Mouse (Mus musculus): ENCODE results near the gene Wfs1. TPM values are rescaled to one million over a fixed set of nuclear protein-coding genes. Genes with fewer than 3 reads are reported as not detected.
"Not testable (repeated sequence)": the region's sequence is repeated elsewhere in the genome, so short reads cannot be mapped to it uniquely, and the experiment has no call there.

Wfs1 gene
- polyA plus RNA-seq, 1 experiment: 0.02 TPM

DNA sequence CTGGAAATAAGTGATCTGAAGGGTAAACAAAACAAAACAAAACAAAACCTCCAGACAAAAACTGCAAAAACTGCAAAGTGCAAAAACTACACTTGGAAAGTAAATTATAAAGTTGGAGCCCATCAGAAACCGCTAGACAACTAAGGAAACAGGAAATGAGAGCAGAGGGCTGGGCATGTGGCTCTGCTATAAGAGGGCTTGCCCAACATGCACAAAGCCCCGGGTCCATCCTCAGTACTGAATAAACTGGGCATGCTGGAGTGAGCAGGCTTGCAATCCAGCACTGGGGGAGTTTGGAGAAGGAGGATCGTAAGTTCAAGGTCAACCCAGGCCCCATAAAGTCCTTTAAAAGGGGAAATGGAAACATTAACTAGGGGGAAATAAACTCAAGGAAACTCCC is 28.2 kb upstream of the Wfs1 start:
- H3K27me3 ChIP-seq (ENCODE audit: control insufficient read depth): no peaks in the 10 kb centered on the region
- no peaks in the 10 kb centered on the region for H3K4me1 ChIP-seq (ENCODE audit: control insufficient read depth)
- no peak overlapping the region for H3K4me3 ChIP-seq (replicated peaks)
- H3K9me3 ChIP-seq (ENCODE audit: control insufficient read depth, low read length): no peaks in the 10 kb centered on the region
- no peak for TF ChIP-seq TAL1 (IDR thresholded peaks at IDR 0.05; ENCODE audit: low read length)
- TF ChIP-seq GATA1 (IDR thresholded peaks at IDR 0.05; ENCODE audit: low read length): no peak
- H3K36me3 ChIP-seq (ENCODE audit: control insufficient read depth): no peaks in the 10 kb centered on the region

DNA sequence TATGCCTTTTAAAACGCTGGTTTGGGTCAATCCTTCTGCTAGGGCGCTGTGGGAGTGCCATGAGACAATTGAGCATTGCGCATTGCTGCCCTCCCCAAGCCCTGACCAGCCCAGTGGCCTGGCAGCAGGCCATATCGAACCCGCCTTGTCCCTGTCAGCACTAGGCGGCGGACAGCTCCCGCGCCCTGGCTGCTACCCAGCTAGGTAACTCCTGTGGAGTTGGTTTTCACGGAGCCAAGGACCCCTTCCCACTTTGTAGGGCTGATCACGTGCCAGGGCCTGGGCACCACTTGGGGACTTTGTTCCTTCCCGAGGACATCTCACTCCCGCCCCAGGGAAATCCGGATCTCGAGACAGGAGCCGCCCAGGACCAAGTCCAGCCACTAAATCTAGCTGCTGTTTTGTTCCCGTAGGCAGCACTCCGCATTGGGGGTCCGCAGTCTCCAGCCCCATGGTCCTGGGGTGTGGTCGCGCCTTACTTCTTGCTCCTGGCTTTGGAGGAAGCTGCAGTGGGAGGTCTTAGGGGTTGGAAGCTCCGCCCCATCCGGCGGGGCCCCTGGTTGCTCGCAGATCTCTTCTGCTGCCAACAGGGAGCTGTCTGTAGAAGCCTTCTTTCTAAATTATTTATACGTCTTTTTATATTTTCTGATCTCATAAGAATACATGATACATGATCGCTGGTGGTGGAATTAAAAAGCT is 26.8 kb upstream of the Wfs1 start:
- no peak overlapping the region for H3K4me3 ChIP-seq (replicated peaks)
- no peaks in the 10 kb centered on the region for H3K9me3 ChIP-seq (ENCODE audit: control insufficient read depth, low read length)
- no peaks in the 10 kb centered on the region for H3K4me1 ChIP-seq (ENCODE audit: control insufficient read depth)
- H3K27me3 ChIP-seq (ENCODE audit: control insufficient read depth): no peaks in the 10 kb centered on the region
- TF ChIP-seq TAL1 (IDR thresholded peaks at IDR 0.05; ENCODE audit: low read length) (no peak), GATA1 (IDR thresholded peaks at IDR 0.05; ENCODE audit: low read length) (no peak)
- H3K36me3 ChIP-seq (ENCODE audit: control insufficient read depth): no peaks in the 10 kb centered on the region

DNA sequence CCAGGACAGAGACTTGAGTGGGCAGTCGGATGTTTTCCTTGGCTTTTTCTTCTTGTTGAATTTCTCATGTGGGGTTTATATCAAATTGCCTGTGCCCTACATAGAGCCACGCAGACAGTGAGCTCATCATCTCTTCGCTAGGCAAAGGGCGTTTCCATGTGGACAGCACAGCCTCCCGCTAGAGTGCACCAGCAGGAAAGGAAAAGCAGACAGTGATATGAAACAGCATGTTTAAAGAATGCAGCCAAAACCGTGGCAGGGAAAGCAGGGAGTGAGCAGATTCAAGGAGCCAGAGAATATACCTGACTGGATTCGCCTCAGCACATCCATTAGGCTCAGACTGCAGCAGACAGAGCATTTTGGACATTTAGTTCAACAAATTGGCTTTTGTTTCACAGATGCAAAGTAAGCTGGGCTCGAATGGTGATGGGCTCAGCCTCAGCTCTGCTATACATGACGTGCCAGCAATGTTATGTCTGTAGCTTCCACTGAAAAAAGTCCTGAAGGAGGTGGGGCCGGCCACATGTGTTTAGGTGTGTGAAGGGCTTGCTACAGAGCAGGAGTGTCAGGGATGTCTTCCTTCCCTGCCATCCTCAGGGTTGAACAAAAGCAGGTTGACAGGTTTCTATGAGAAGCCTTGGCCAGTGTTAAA is 21.8 kb upstream of the Wfs1 start:
- Histone ChIP-seq H3K27me3 (ENCODE audit: control insufficient read depth) (no peaks in the 10 kb centered on the region), H3K4me3 (replicated peaks) (no peak overlapping the region), H3K36me3 (ENCODE audit: control insufficient read depth) (no peaks in the 10 kb centered on the region), H3K4me1 (ENCODE audit: control insufficient read depth) (no peaks in the 10 kb centered on the region), H3K9me3 (ENCODE audit: control insufficient read depth, low read length) (peaks cover 4% of the 10 kb centered on the region; the same call in 1 of the 2 replicates)
- TF ChIP-seq GATA1 (IDR thresholded peaks at IDR 0.05; ENCODE audit: low read length): no peak
- no peak for TF ChIP-seq TAL1 (IDR thresholded peaks at IDR 0.05; ENCODE audit: low read length)

DNA sequence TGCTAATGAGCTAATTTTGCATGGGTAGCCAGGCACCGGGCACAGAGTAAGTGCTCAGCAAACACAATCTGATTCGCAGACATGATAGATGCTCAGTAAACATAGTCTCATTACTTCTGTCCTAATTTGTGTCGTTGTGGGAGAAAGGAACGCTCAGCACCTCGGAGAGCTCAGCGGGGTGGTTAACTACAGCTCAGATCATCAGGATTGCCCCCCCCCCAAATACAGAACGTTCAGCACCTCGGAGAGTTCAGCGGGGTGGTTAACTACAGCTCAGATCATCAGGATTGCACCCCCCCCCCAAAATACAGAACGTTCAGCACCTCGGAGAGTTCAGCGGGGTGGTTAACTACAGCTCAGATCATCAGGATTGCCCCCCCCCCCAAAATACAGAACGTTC is 20.8 kb upstream of the Wfs1 start:
- not testable (repeated sequence) for H3K9me3 ChIP-seq (ENCODE audit: control insufficient read depth, low read length); H3K4me1 ChIP-seq (ENCODE audit: control insufficient read depth); H3K27me3 ChIP-seq (ENCODE audit: control insufficient read depth); H3K4me3 ChIP-seq (replicated peaks); H3K36me3 ChIP-seq (ENCODE audit: control insufficient read depth)

DNA sequence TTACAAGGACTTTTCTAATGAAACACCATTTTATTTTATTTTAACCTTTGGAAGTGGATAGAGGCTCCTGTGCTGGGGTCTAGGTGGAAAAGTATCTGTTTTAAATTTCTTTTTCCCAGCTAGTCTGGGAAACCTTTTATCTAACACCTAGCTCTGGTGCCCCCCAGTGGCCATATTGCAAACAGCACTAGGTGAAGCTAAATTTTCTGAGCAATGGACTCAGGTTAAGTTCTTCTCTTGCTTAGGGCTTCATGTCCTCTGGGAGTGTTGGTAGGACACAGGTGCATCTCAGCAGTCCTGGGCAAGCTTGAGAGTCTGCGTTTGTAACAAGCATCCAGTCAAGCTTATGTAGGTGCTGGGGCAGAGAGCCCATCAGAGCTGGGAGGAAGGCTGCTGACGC is 13.0 kb upstream of the Wfs1 start:
- H3K4me3 ChIP-seq (replicated peaks): no peak overlapping the region
- H3K36me3 ChIP-seq (ENCODE audit: control insufficient read depth): no peaks in the 10 kb centered on the region
- TF ChIP-seq GATA1 (IDR thresholded peaks at IDR 0.05; ENCODE audit: low read length) (no peak), TAL1 (IDR thresholded peaks at IDR 0.05; ENCODE audit: low read length) (no peak)
- H3K4me1 ChIP-seq (ENCODE audit: control insufficient read depth): no peaks in the 10 kb centered on the region
- no peaks in the 10 kb centered on the region; the same call in 1 of the 2 replicates for H3K9me3 ChIP-seq (ENCODE audit: control insufficient read depth, low read length)
- no peaks in the 10 kb centered on the region for H3K27me3 ChIP-seq (ENCODE audit: control insufficient read depth)

DNA sequence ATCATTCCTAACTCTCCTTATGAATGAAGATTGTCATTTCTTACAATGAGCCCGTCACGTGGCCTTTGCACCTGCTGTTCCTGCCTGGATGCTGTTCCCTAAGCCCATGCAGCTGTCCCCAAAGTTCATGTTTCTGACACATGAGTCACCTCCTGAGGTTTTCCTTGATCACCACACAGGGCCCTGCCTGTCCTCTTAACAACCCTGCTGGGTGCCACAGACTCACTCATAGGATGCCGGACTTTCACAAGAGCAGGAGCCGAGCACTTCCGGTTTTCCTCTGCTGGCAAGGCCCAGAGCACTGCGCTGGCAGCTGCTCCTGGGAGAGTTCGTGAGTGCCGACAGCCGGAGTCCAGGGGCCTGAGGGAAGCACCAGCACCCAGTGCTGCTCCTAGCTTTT is 12.0 kb upstream of the Wfs1 start:
- TF ChIP-seq TAL1 (IDR thresholded peaks at IDR 0.05; ENCODE audit: low read length) (no peak), GATA1 (IDR thresholded peaks at IDR 0.05; ENCODE audit: low read length) (no peak)
- no peaks in the 10 kb centered on the region for H3K36me3 ChIP-seq (ENCODE audit: control insufficient read depth)
- no peaks in the 10 kb centered on the region for H3K27me3 ChIP-seq (ENCODE audit: control insufficient read depth)
- no peaks in the 10 kb centered on the region for H3K4me1 ChIP-seq (ENCODE audit: control insufficient read depth)
- H3K9me3 ChIP-seq (ENCODE audit: control insufficient read depth, low read length): no peaks in the 10 kb centered on the region; the same call in 1 of the 2 replicates
- H3K4me3 ChIP-seq (replicated peaks): no peak overlapping the region

DNA sequence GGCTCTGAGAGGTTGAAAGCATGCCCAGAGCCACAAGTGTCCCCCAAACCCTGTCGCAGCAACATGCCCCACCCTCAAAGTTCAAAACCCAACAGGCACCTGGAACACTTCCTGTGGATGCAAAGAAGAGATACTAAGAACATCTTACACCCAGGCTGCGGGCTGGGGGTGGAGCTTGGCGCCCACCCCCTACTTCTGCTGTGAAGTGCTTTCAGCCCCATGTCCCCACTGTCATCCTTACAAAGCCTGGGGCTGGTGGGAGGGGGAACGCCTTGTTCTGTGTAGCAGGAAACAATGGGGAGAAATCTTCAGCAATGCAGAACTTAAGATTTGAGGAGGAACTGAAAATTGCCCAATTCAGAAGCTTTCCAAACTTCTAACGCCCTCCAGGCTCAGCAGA is 9.0 kb upstream of the Wfs1 start:
- H3K4me3 ChIP-seq (replicated peaks): no peak overlapping the region
- no peaks in the 10 kb centered on the region; the same call in 1 of the 2 replicates for H3K9me3 ChIP-seq (ENCODE audit: control insufficient read depth, low read length)
- H3K36me3 ChIP-seq (ENCODE audit: control insufficient read depth): no peaks in the 10 kb centered on the region
- no peak for TF ChIP-seq TAL1 (IDR thresholded peaks at IDR 0.05; ENCODE audit: low read length)
- H3K4me1 ChIP-seq (ENCODE audit: control insufficient read depth): no peaks in the 10 kb centered on the region
- H3K27me3 ChIP-seq (ENCODE audit: control insufficient read depth): no peaks in the 10 kb centered on the region

DNA sequence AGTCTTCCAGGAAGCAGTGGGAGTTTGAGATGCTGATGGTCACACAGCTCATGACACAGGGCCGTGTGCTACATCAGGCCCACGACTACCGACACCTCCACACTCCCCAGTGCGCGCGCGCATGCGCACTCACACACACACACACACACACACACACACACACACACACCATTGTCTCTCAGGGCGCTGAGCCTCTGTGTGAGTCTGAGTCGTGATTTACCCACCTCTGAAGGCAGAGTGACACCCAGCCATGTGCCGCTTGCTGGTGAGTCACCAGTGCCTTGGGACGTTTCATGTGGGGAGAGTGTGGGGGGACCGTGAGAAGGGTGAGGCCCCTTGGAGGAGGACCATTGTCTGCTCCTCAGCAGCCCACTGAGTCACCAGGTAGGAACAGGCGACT is 7.4 kb upstream of the Wfs1 start:
- Histone ChIP-seq H3K27me3 (ENCODE audit: control insufficient read depth) (no peaks in the 10 kb centered on the region), H3K4me3 (replicated peaks) (no peak overlapping the region)
- no peak for TF ChIP-seq TAL1 (IDR thresholded peaks at IDR 0.05; ENCODE audit: low read length)
- TF ChIP-seq GATA1 (IDR thresholded peaks at IDR 0.05; ENCODE audit: low read length): no peak

DNA sequence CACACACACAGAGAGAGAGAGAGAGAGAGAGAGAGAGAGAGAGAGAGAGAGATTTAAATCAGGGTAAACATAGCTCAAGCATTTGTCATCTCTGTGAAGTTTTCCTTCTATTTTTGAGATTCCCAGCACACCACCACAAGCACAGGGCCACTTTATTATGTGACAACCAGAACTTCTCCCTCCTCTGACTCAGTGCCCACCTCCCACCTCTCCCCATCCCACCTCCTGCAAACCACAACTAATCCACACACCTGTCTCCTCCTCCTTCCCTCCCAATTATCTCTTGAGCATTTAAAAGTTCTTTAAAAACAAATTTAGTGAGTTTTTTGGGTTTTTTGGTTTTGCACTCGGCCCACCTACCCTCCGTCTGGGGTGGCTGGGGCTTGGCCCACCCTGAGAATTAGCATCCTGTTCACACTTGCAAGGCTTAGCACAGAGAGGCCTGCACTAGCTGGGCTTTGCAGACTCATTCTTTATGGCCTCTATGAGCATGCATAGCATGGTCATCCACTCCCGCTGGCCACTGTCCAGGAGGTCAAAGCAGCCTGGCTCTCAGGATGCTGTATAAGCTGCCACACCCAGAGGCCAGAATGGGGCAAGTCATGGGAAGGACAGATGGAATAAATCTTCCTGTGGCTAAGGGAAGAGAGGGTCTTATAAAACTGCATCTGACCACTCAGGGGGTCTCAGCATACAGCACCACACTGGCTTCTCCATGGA is 1.8 kb upstream of the Wfs1 start:
- TF ChIP-seq GATA1 (IDR thresholded peaks at IDR 0.05; ENCODE audit: low read length) (no peak), TAL1 (IDR thresholded peaks at IDR 0.05; ENCODE audit: low read length) (no peak)
- H3K4me3 ChIP-seq (replicated peaks): no peak overlapping the region

More for the DNA sequence above, 7.4 kb upstream of the Wfs1 start:
- H3K36me3 ChIP-seq (ENCODE audit: control insufficient read depth): no peaks in the 10 kb centered on the region
- H3K4me1 ChIP-seq (ENCODE audit: control insufficient read depth): no peaks in the 10 kb centered on the region
- H3K9me3 ChIP-seq (ENCODE audit: control insufficient read depth, low read length): no peaks in the 10 kb centered on the region; the same call in 1 of the 2 replicates

More for the DNA sequence above, 1.8 kb upstream of the Wfs1 start:
- Histone ChIP-seq H3K27me3 (ENCODE audit: control insufficient read depth) (peaks cover 13% of the 10 kb centered on the region), H3K4me1 (ENCODE audit: control insufficient read depth) (peaks cover 11% of the 10 kb centered on the region), H3K36me3 (ENCODE audit: control insufficient read depth) (no peaks in the 10 kb centered on the region), H3K9me3 (ENCODE audit: control insufficient read depth, low read length) (no peaks in the 10 kb centered on the region)

All from erythroblast, embryonic 14.5 days (primary cell).